Mouse (Mus musculus) brain, embryonic 14.5 days (tissue): ENCODE data around the gene Gm31371. TPM values are rescaled to one million over a fixed set of nuclear protein-coding genes. Genes with fewer than 3 reads are reported as not detected.
"Not testable (repeated sequence)": the region's sequence is repeated elsewhere in the genome, so short reads cannot be mapped to it uniquely, and the experiment has no call there.

ENCODE experiments used
- DNase-seq: peaks from one replicate; pipeline ENCODE4 v3.0.0-alpha.2; 2011; ENCODE audit warnings: low read depth
- CTCF ChIP-seq: fragments of 200-500 bp; IDR thresholded peaks from 2 replicates; pipeline ENCODE4 v1.5.1; 2012; ENCODE audit warnings: inconsistent platforms, mild to moderate bottlenecking, moderate library complexity, borderline replicate concordance; ENCODE audit not compliant: insufficient read depth, insufficient read length; ENCODE audit errors: extremely low read depth
- POLR2A ChIP-seq: fragments of 200-500 bp; IDR thresholded peaks from 2 replicates; pipeline ENCODE4 v1.6.1; 2012; ENCODE audit warnings: mild to moderate bottlenecking, inconsistent platforms, borderline replicate concordance; ENCODE audit not compliant: poor library complexity, insufficient read depth, insufficient read length, severe bottlenecking; ENCODE audit errors: extremely low read depth
- polyA plus RNA-seq: library from polyadenylated mRNA; depleted of rRNA; stranded (reverse); fragments of >200 nt; gene quantifications from 2 replicates; pipeline ENCODE4 v1.2.3, GENCODE M21; 2012; rRNA removed

Gene Gm31371
- polyA plus RNA-seq: 0.10 and 0.14 TPM in 2 replicates

DNA sequence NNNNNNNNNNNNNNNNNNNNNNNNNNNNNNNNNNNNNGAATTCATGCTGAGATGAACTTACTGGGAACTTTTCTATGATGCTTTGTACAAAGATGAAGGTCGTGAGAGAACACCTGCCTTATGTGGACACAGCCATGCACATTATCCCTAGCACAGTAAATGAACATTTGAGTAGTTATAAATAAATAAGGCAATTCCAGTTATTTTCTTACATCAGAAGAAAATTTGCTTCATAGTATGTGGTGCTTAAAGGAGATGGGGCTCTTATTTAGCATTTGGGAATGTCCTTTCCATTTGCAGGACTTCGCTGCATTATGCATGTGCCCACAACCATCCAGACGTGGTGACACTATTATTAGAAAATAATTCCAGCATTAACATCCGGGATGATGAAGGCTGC lies at the start of gene Gm31371:
Gene Gm31371 (plus strand): TSS at position 301 of the 400 bp plus-strand sequence.
- not testable (repeated sequence) for DNase-seq

DNA sequence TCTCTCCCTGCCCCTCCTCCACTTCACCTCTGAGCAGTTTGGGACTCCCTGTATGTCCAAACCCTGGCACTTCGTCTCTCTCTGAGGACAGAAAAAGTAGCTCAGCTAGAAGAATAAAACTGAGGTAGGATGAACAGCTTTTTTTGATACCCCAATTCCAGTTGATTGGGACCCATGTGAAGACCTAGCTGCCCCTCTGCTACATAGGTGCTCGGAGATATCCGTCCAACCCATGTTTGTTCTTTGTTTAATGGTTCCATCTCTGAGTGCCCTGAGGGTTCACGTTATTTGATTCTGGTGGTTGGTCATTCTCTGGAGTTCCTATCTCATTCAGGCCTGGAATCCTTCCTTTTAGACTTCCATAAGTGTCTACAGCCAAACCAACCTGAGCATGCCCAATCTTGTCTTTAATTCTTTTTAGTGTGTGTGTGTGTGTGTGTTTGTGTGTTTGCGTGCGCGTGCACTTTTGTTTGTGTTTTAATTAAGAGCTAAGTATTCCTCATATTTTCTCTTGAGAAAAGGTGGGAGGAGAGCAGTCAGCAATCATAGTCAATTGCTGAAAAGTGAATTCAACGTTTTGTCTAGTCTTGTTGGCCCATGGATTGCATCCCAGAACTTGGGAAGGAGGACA lies 3.3 kb downstream of the Gm31371 start:
- DNase-seq: not testable (repeated sequence)

DNA sequence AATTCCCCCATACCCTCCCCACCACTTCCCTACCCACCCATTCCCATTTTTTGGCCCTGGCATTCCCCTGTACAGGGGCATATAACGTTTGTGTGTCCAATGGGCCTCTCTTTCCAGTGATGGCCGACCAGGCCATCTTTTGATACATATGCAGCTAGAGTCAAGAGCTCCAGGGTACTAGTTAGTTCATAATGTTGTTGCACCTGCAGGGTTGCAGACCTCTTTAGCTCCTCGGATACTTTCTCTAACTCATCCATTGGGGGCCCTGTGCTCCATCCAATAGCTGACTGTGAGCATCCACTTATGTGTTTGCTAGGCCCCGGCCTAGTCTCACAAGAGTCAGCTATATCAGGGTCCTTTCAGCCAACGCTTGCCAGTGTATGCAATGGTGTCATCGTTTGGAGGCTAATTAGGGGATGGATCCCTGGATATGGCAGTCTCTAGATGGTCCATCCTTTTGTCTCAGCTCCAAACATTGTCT lies 5.7 kb downstream of the Gm31371 start:
- not testable (repeated sequence) for DNase-seq

DNA sequence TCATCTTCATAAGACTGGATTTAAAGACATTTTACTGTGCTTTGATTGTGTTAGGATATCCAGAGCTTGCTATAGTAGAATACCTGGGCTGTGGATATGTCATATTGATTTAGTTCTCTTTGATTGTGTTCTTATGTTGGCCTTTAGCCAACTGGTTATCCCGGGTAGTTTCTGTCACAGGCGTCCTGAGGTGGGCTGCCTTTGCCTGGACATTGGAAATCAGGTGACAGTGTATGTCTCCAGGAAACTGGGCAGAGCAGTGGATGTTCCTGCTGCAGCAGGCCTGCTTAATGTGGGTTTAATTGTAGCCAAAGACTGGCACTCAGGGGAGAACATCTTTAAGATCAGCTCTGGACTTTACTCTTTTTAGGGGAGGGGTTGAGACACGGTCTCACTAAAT lies 15.9 kb downstream of the Gm31371 start:
- DNase-seq: not testable (repeated sequence)

DNA sequence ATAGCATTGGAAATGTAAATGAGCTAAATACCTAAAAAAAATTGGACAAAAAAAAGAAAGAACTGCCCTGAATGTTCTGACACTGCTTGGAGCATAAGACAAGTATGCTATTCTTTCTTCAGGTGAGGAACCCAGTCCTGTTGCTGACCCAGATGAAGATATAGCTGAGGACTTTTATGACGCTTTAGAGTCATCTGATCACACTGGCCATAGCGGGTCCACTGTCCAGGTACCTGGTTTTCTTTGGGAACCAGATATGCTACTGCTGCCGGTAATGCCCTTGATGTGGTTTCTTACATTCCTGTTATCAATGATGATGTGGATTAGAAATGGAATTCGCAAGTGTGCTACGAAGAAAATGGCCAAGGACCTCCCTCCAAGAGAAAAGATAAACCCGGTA lies 31.1 kb downstream of the Gm31371 start:
- not testable (repeated sequence) for DNase-seq

DNA sequence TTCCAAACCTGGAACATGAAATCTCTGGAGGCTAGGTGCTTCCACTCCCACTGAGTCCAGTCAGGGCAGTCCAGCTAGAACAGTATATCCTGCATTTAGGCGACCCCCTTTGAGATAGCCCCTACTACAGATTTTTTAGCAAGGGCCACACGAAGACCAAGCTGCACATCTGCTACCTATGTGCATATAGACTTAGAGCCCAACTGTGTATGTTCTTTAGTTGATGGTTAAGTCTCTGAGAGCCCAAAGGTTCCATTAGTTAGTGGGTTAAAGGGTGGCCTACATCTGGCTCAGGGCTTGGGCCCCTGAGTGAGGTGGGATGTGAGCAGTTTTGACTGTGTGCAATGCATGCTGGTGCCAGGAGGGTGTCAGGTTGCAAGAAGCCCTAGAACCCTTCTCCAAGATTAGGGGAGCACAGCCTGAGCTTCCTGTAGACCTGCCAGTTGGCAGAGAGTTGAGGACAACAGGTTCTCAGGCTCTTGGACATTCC lies 32.4 kb downstream of the Gm31371 start:
- DNase-seq: not testable (repeated sequence)

DNA sequence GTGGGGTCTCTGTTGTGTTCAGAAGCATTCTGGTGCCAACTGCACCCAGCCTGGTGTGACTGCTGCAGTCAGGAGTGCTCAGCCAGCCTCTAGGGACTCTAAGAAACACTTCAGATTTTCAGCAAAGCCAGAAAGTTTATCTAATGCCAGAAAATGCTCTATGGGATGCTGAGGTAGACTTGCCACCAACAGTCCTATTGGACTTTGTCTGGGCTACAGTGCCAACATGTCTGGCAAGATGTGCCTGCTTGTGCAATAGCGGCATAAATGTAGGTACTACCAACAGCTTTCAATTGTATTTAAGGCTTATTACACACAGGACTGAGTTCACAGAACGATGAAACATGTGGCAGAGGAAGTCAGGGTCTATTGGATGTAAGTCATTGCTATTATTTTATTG lies 57.7 kb downstream of the Gm31371 start:
- no peak for TF ChIP-seq CTCF
- no peak for TF ChIP-seq POLR2A
- no peak for DNase-seq

DNA sequence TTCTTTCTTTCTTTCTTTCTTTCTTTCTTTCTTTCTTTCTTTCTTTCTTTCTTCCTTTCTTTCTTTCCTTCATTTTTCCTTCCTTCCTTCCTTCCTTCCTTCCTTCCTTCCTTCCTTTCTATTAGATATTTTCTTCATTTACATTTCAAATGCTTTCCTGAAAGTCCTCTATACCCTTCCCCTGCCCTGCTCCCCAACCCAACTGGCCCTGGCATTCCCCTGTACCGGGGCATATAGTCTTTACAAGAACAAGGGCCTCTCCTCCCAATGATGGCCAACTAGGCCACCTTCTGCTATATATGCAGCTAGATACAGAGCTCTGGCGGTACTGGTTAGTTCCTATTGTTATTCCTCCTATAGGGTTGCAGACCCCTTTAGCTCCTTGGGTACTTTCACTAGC lies 60.6 kb downstream of the Gm31371 start:
- not testable (repeated sequence) for DNase-seq

DNA sequence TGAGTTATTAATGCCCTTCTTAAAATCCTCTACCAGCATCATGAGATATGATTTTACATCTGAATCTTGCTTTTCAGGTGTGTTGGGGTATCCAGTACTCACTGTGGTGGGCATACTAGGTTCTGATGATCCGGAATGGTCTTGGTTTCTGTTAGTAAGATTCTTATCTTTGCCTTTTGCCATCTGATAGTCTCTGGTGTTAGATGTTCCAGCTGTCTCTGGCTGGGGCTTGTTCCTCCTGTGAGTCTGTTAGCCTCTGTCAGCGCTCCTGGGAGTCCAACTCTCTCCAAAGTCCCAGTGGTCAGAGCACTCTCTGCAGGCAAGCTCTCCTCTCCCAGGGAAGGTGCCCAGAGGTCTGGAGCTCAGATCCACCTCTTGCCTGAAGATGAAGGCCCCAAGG lies 65.0 kb downstream of the Gm31371 start:
- not testable (repeated sequence) for DNase-seq

DNA sequence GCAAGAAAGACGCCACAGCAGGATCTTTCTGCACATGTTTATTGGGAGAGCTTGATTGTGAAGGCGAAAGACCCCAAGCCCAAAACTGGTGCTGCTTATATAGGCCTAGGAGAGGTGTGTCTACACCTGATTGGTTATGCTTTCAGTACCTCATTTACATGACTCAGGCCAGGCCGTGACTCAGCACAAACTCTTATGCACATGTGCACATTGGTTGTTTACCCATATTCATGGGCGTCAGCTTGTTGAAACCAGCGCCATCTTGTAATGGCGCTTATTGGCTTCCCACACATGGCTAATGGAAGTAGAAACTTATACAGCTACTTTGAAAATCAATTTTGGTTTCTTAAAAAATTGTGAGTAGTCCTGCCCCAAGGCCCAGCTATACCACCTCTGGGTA lies 72.0 kb downstream of the Gm31371 start:
- not testable (repeated sequence) for DNase-seq

Other genes with a start within 250 kb of the Gm31371 start
- gene 4930467E23Rik, start 173.8 kb upstream of the Gm31371 start, polyA plus RNA-seq: not detected in 2 replicates